Mouse (Mus musculus): ENCODE measurements around the gene Rgl1. TPM values are rescaled to one million over a fixed set of nuclear protein-coding genes. Genes with fewer than 3 reads are reported as not detected.

The Rgl1 gene
- polyA plus RNA-seq, 1 experiment: 7.6 TPM

DNA sequence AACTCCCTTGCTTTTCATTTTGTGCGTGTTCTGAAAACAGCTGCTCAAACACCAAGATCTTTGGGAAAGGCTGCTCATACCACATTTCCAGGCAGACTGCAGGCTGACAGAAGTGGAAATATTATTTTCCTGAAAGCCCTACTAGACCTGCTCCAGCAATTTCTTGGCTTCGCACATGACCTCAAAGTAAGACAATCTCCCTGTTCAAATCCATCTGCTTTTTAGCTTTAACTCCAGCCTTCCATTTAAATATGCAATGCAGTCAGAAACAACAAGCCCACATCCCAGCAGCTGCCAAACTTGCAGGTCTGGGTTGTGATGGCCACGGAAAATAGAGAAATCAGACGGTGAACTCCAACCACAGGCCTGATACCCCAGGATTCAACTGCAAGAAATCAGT lies 55.1 kb downstream of the Rgl1 start:
- Histone ChIP-seq H3K36me3 (ENCODE audit: control insufficient read depth, insufficient read depth) (no peaks in the 10 kb centered on the region), H3K79me2 (ENCODE audit: control insufficient read depth, insufficient read depth) (no peaks in the 10 kb centered on the region), H3K79me3 (ENCODE audit: low read depth) (no peaks in the 10 kb centered on the region), H3ac (ENCODE audit: control insufficient read depth, insufficient read length, low read depth) (no peak overlapping the region), H3K4me3 (ENCODE audit: insufficient read depth, poor library complexity, severe bottlenecking) (no peak overlapping the region), H3K27me3 (ENCODE audit: control insufficient read depth, insufficient read depth, insufficient read length) (no peaks in the 10 kb centered on the region)
- TF ChIP-seq MAX (IDR thresholded peaks at IDR 0.05): no peak
- TF ChIP-seq CEBPB (IDR thresholded peaks at IDR 0.05; ENCODE audit: low read depth): no peak
- TF ChIP-seq MYOD1 (IDR thresholded peaks at IDR 0.05; ENCODE audit: control insufficient read depth, insufficient read length, low read depth): no peak
- TF ChIP-seq FOSL1 (IDR thresholded peaks at IDR 0.05; ENCODE audit: insufficient read depth, low read length, poor library complexity, severe bottlenecking): no peak
- TF ChIP-seq MYOG (IDR thresholded peaks at IDR 0.05; ENCODE audit: control insufficient read depth, extremely low read depth, insufficient read length): no peak
- no peak for TF ChIP-seq USF1 (IDR thresholded peaks at IDR 0.05; ENCODE audit: low read depth)
- TF ChIP-seq CTCF (IDR thresholded peaks at IDR 0.05; ENCODE audit: control insufficient read depth, insufficient read depth, insufficient read length): no peak

DNA sequence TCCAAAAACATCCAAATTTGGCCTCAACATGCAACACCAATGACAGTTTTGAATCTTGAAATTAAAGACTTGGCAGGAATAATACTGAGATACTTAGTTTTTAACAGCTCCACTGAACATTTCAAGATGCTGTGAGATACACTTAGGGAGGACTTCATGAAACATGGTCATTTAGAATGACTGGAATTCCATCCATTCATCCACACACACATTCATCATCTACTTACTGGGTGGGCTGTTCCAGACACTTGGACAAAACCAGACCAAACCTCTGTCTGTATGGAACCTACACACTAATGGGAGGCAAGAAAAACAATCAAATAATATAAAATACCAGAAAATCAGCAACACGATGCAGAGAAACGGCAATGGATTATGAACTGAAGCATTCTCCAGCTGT lies 58.6 kb downstream of the Rgl1 start:
- H3K79me2 ChIP-seq (ENCODE audit: control insufficient read depth, insufficient read depth): no peaks in the 10 kb centered on the region
- no peaks in the 10 kb centered on the region for H3K27me3 ChIP-seq (ENCODE audit: control insufficient read depth, insufficient read depth, insufficient read length)
- TF ChIP-seq USF1 (IDR thresholded peaks at IDR 0.05; ENCODE audit: low read depth) (no peak), MYOD1 (IDR thresholded peaks at IDR 0.05; ENCODE audit: control insufficient read depth, insufficient read length, low read depth) (no peak), CTCF (IDR thresholded peaks at IDR 0.05; ENCODE audit: control insufficient read depth, insufficient read depth, insufficient read length) (no peak), CEBPB (IDR thresholded peaks at IDR 0.05; ENCODE audit: low read depth) (no peak), MAX (IDR thresholded peaks at IDR 0.05) (no peak), MYOG (IDR thresholded peaks at IDR 0.05; ENCODE audit: control insufficient read depth, extremely low read depth, insufficient read length) (no peak), FOSL1 (IDR thresholded peaks at IDR 0.05; ENCODE audit: insufficient read depth, low read length, poor library complexity, severe bottlenecking) (no peak)
- no peak overlapping the region for H3K4me3 ChIP-seq (ENCODE audit: insufficient read depth, poor library complexity, severe bottlenecking)
- H3ac ChIP-seq (ENCODE audit: control insufficient read depth, insufficient read length, low read depth): no peak overlapping the region
- H3K36me3 ChIP-seq (ENCODE audit: control insufficient read depth, insufficient read depth): no peaks in the 10 kb centered on the region
- no peaks in the 10 kb centered on the region for H3K79me3 ChIP-seq (ENCODE audit: low read depth)

DNA sequence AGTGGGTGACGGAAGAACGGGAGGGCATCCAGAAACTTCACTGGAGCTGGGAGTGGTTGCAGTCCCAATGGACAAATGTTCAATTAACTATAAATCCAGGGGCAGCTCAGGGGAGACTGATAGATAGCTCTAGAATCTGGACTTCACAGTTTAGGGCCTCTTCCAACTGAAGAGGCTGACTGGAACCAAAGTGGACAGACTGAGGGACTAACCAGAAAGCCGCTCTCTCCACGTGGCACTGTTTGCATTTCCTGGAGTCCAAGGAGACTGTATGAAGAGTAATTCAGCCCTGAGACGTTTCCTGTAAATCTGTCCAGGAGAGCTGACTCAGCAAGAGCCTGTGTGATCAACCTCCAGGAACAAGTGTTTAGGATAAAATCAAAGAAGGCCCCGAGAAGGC lies 62.2 kb downstream of the Rgl1 start:
- Histone ChIP-seq H3K79me2 (ENCODE audit: control insufficient read depth, insufficient read depth) (no peaks in the 10 kb centered on the region), H3K36me3 (ENCODE audit: control insufficient read depth, insufficient read depth) (no peaks in the 10 kb centered on the region), H3K27me3 (ENCODE audit: control insufficient read depth, insufficient read depth, insufficient read length) (no peaks in the 10 kb centered on the region), H3ac (ENCODE audit: control insufficient read depth, insufficient read length, low read depth) (no peak overlapping the region), H3K4me3 (ENCODE audit: insufficient read depth, poor library complexity, severe bottlenecking) (no peak overlapping the region), H3K79me3 (ENCODE audit: low read depth) (no peaks in the 10 kb centered on the region)
- TF ChIP-seq CEBPB (IDR thresholded peaks at IDR 0.05; ENCODE audit: low read depth) (no peak), USF1 (IDR thresholded peaks at IDR 0.05; ENCODE audit: low read depth) (no peak), MYOG (IDR thresholded peaks at IDR 0.05; ENCODE audit: control insufficient read depth, extremely low read depth, insufficient read length) (no peak), FOSL1 (IDR thresholded peaks at IDR 0.05; ENCODE audit: insufficient read depth, low read length, poor library complexity, severe bottlenecking) (no peak), MYOD1 (IDR thresholded peaks at IDR 0.05; ENCODE audit: control insufficient read depth, insufficient read length, low read depth) (no peak), MAX (IDR thresholded peaks at IDR 0.05) (no peak), CTCF (IDR thresholded peaks at IDR 0.05; ENCODE audit: control insufficient read depth, insufficient read depth, insufficient read length) (no peak)

DNA sequence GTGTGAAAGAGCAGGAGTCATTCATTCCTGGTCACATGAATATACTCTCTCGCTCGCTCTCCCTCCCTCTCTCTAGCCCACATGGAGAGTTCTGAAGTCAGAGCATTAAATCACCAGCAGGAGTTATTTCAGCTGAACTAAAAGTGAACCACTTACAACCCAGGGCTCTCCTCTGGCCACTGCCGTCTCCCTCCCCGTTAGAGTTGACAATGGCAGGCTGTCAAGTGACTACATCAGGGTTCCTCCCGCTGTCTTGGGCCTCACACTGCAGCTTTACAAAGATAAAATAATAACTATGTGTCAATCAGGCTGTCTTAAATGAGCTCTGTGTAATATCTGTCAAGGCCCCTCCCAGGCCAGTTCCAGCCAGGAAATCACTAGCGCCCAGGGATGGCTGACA lies 63.2 kb downstream of the Rgl1 start:
- H3K4me3 ChIP-seq (ENCODE audit: insufficient read depth, poor library complexity, severe bottlenecking): no peak overlapping the region
- H3K36me3 ChIP-seq (ENCODE audit: control insufficient read depth, insufficient read depth): no peaks in the 10 kb centered on the region
- no peaks in the 10 kb centered on the region for H3K79me3 ChIP-seq (ENCODE audit: low read depth)
- no peak overlapping the region for H3ac ChIP-seq (ENCODE audit: control insufficient read depth, insufficient read length, low read depth)
- TF ChIP-seq USF1 (IDR thresholded peaks at IDR 0.05; ENCODE audit: low read depth) (no peak), MYOG (IDR thresholded peaks at IDR 0.05; ENCODE audit: control insufficient read depth, extremely low read depth, insufficient read length) (no peak), CEBPB (IDR thresholded peaks at IDR 0.05; ENCODE audit: low read depth) (no peak), CTCF (IDR thresholded peaks at IDR 0.05; ENCODE audit: control insufficient read depth, insufficient read depth, insufficient read length) (no peak), MYOD1 (IDR thresholded peaks at IDR 0.05; ENCODE audit: control insufficient read depth, insufficient read length, low read depth) (no peak), FOSL1 (IDR thresholded peaks at IDR 0.05; ENCODE audit: insufficient read depth, low read length, poor library complexity, severe bottlenecking) (no peak), MAX (IDR thresholded peaks at IDR 0.05) (no peak)
- no peaks in the 10 kb centered on the region for H3K27me3 ChIP-seq (ENCODE audit: control insufficient read depth, insufficient read depth, insufficient read length)
- H3K79me2 ChIP-seq (ENCODE audit: control insufficient read depth, insufficient read depth): no peaks in the 10 kb centered on the region

DNA sequence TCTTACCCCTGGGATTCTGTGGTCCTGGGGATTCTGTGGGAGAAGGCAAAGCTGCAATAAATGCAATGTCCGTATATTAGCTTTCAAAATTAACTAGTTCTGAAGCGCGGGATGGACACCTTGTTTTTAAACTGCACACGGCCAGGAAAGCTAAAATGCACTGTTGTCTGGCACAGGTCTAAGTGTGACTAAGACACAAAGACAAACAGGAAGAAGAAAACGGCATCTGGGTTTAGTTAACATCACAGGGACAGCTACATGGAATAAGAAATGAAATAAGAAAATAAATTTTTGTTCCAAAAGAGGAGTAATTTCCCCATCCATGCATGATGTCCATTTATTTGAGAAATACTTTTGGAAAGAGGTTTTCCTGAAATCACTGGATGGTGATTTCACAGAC lies 65.1 kb downstream of the Rgl1 start:
- no peak overlapping the region for H3ac ChIP-seq (ENCODE audit: control insufficient read depth, insufficient read length, low read depth)
- no peaks in the 10 kb centered on the region for H3K27me3 ChIP-seq (ENCODE audit: control insufficient read depth, insufficient read depth, insufficient read length)
- H3K79me3 ChIP-seq (ENCODE audit: low read depth): no peaks in the 10 kb centered on the region
- no peaks in the 10 kb centered on the region for H3K36me3 ChIP-seq (ENCODE audit: control insufficient read depth, insufficient read depth)
- no peaks in the 10 kb centered on the region for H3K79me2 ChIP-seq (ENCODE audit: control insufficient read depth, insufficient read depth)
- no peak overlapping the region for H3K4me3 ChIP-seq (ENCODE audit: insufficient read depth, poor library complexity, severe bottlenecking)
- no peak for TF ChIP-seq FOSL1 (IDR thresholded peaks at IDR 0.05; ENCODE audit: insufficient read depth, low read length, poor library complexity, severe bottlenecking)
- TF ChIP-seq CEBPB (IDR thresholded peaks at IDR 0.05; ENCODE audit: low read depth): no peak
- TF ChIP-seq MYOD1 (IDR thresholded peaks at IDR 0.05; ENCODE audit: control insufficient read depth, insufficient read length, low read depth): no peak
- TF ChIP-seq MYOG (IDR thresholded peaks at IDR 0.05; ENCODE audit: control insufficient read depth, extremely low read depth, insufficient read length): no peak
- no peak for TF ChIP-seq MAX (IDR thresholded peaks at IDR 0.05)
- TF ChIP-seq CTCF (IDR thresholded peaks at IDR 0.05; ENCODE audit: control insufficient read depth, insufficient read depth, insufficient read length): no peak

DNA sequence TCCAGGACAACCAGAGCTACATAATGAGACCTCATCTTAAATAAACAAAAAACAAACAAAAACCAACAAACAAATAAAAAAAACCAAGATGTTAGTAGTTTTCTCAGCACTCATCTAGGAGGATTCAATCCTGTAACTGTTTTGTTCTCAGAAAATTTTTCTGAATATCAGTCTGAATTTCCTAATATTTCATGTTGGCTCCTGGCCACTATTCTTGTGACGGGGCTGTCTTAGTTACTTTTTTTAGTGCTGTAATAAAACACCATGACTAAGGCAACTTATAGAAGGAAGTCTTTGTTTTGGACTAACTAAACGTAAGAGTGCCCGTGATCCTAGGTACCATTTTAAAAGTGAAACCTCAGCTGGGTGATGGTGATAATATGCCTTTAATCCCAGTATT lies 68.8 kb downstream of the Rgl1 start:
- no peak overlapping the region for H3ac ChIP-seq (ENCODE audit: control insufficient read depth, insufficient read length, low read depth)
- H3K79me3 ChIP-seq (ENCODE audit: low read depth): no peaks in the 10 kb centered on the region
- TF ChIP-seq USF1 (IDR thresholded peaks at IDR 0.05; ENCODE audit: low read depth) (no peak), CTCF (IDR thresholded peaks at IDR 0.05; ENCODE audit: control insufficient read depth, insufficient read depth, insufficient read length) (no peak), FOSL1 (IDR thresholded peaks at IDR 0.05; ENCODE audit: insufficient read depth, low read length, poor library complexity, severe bottlenecking) (no peak), MYOD1 (IDR thresholded peaks at IDR 0.05; ENCODE audit: control insufficient read depth, insufficient read length, low read depth) (no peak), MAX (IDR thresholded peaks at IDR 0.05) (no peak), MYOG (IDR thresholded peaks at IDR 0.05; ENCODE audit: control insufficient read depth, extremely low read depth, insufficient read length) (no peak), CEBPB (IDR thresholded peaks at IDR 0.05; ENCODE audit: low read depth) (no peak)
- H3K27me3 ChIP-seq (ENCODE audit: control insufficient read depth, insufficient read depth, insufficient read length): no peaks in the 10 kb centered on the region
- no peaks in the 10 kb centered on the region for H3K79me2 ChIP-seq (ENCODE audit: control insufficient read depth, insufficient read depth)
- no peaks in the 10 kb centered on the region for H3K36me3 ChIP-seq (ENCODE audit: control insufficient read depth, insufficient read depth)
- no peak overlapping the region for H3K4me3 ChIP-seq (ENCODE audit: insufficient read depth, poor library complexity, severe bottlenecking)
